Mouse (Mus musculus) embryonic facial prominence, embryonic 13.5 days (tissue): Measurements from ENCODE around the gene Mgat5. TPM values are rescaled to one million over a fixed set of nuclear protein-coding genes. Genes with fewer than 3 reads are reported as not detected.

Source experiments
- ATAC-seq: fragments of 200-750 bp; cut with Nextera tagmentation; 2 replicates; pipeline ENCODE4 v1.8.0; 2017; ENCODE audit warnings: low read depth; ENCODE audit not compliant: insufficient number of reproducible peaks, insufficient read depth, low FRiP score, low TSS enrichment
- H3K27ac ChIP-seq: fragments of 300-500 bp; sonication (generic); 2 replicates; pipeline ENCODE4 v1.5.1; 2015; ENCODE audit warnings: moderate library complexity, mild to moderate bottlenecking, inconsistent platforms
- H3K27me3 ChIP-seq: fragments of 300-500 bp; sonication (generic); 2 replicates; pipeline ENCODE4 v1.6.1; 2015; ENCODE audit warnings: mild to moderate bottlenecking, inconsistent platforms
- H3K36me3 ChIP-seq: fragments of 300-500 bp; sonication (generic); 2 replicates; pipeline ENCODE4 v1.6.1; 2015; ENCODE audit warnings: mild to moderate bottlenecking, inconsistent platforms
- H3K4me1 ChIP-seq: fragments of 300-500 bp; sonication (generic); 2 replicates; pipeline ENCODE4 v1.6.1; 2015; ENCODE audit warnings: inconsistent platforms
- H3K4me2 ChIP-seq: fragments of 300-500 bp; sonication (generic); 2 replicates; pipeline ENCODE4 v1.6.1; 2015; ENCODE audit warnings: moderate library complexity, mild to moderate bottlenecking, inconsistent platforms
- H3K4me3 ChIP-seq: fragments of 300-500 bp; sonication (generic); 2 replicates; pipeline ENCODE4 v1.5.1; 2015; ENCODE audit warnings: mild to moderate bottlenecking, inconsistent platforms
- H3K9ac ChIP-seq: fragments of 300-500 bp; sonication (generic); 2 replicates; pipeline ENCODE4 v1.6.1; 2015; ENCODE audit warnings: mild to moderate bottlenecking, inconsistent platforms
- H3K9me3 ChIP-seq: fragments of 300-500 bp; sonication (generic); 2 replicates; pipeline ENCODE4 v1.6.1; 2016; ENCODE audit warnings: inconsistent platforms
- WGBS: fragments of 180-500 bp; shearing (Covaris S2); methylation state at CpG from one replicate; pipeline ENCODE4 v1.1.7; 2015; ENCODE audit warnings: mixed read lengths; 5-methylcytosine and 5-hydroxymethylcytosine counted together
- polyA plus RNA-seq: library from polyadenylated mRNA; unstranded; fragments of >200 nt; fragmentation: Nextera tagmentation; extraction: Ambion mirVana; gene quantifications from 2 replicates; pipeline ENCODE4 v1.2.1, GENCODE M21; 2015

Gene Mgat5
- polyA plus RNA-seq, 1 experiment from 2014 or later = 7.0 TPM

DNA sequence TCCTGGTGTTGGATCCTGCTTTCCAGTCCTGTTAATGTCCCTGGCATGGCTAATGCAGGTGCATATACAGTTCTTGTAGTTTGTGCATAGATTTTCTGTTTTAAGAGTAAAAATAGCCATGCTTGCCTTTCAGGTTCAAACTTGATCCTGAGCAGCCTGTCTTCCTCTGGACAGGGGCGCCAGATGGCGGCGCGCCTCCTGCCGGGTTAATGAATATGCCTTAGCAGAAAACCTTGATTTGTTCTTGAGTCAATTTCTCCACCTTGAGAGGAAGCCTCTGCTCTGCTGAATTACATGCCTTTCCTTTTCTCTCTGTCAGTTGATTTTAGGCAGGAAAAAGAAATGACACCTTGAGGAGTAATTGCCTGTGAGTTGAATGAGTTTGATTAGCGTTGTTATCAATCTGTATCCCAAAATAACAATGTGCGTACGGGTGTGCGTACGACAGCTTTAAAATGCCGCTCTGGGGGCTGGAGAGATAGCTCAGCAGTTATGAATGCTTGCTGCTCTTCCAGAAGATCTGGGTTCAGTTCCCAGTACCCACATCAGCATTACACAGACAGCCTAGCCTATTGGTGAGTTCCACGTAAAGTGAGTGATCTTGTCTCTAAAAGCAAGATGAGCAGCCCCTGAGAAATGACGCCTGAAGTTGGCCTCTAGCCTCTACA, 57.5 kb downstream of the Mgat5 start:
- no peak for ATAC-seq
- 80% methylated on average over 13 of the region's 13 CpGs for WGBS
- H3K9ac ChIP-seq = no peak overlapping the region
- no peaks in the 10 kb centered on the region for H3K9me3 ChIP-seq
- H3K27ac ChIP-seq = no peak overlapping the region
- no peak overlapping the region for H3K4me3 ChIP-seq
- H3K4me2 ChIP-seq = no peak overlapping the region
- no peaks in the 10 kb centered on the region for H3K27me3 ChIP-seq
- H3K36me3 ChIP-seq = 0 out of 2 replicates have a peak, but pooled peaks cover 4% of the 10 kb centered on the region
- no peaks in the 10 kb centered on the region for H3K4me1 ChIP-seq

DNA sequence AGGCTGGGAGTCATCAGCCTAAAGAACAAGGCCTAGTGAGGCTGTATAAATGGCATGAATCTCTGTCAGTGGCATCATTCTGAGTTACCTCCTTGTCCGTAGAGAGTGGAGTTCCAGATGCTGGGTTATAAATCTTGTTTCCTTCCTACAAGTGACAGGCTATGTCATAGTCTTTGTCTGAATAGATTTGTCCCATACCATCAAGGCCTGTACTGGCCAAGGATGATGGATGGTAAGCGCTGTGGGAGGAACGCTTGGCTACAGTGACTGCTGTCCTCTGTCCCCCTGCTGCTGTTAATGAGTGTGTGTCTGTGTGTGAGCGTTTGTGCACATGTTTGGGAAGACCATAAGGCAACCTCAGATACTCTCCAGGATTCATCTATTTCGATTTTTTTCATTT, 63.2 kb downstream of the Mgat5 start:
- ATAC-seq = no peak
- no peak overlapping the region for H3K4me3 ChIP-seq
- 90% methylated on average over 5 of the region's 5 CpGs for WGBS
- no peak overlapping the region for H3K27ac ChIP-seq
- H3K4me1 ChIP-seq = 0 out of 2 replicates have a peak, but pooled peaks cover 7% of the 10 kb centered on the region
- H3K36me3 ChIP-seq = no peaks in the 10 kb centered on the region
- no peaks in the 10 kb centered on the region for H3K9me3 ChIP-seq
- H3K27me3 ChIP-seq = no peaks in the 10 kb centered on the region
- no peak overlapping the region for H3K9ac ChIP-seq
- no peak overlapping the region for H3K4me2 ChIP-seq

DNA sequence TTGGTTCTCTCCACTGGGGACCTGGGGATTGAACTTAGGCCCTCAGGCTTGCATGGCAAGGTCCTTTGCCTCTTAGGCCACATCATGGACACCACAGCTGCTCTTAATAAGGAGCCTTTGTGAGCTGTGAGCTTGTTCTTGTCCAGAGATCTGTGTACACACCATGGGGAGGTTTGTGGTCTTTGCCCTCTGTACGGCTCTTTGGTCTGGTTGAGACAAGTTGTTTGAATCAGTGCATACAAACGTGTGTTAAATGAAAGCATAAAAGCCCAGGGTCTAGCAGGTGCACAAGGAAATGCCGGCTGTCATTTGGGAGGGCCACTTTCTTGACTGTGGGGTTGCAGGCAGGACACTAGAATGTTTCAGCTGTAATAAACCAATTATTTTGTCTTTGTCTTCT, 64.5 kb downstream of the Mgat5 start:
- Histone ChIP-seq H3K36me3 (peaks cover 5% of the 10 kb centered on the region; the same call in 1 of the 2 replicates), H3K27me3 (no peaks in the 10 kb centered on the region), H3K27ac (no peak overlapping the region), H3K9ac (no peak overlapping the region), H3K9me3 (no peaks in the 10 kb centered on the region), H3K4me1 (0 out of 2 replicates have a peak, but pooled peaks cover 7% of the 10 kb centered on the region), H3K4me3 (no peak overlapping the region), H3K4me2 (no peak overlapping the region)
- WGBS = 74% methylated on average over 3 of the region's 3 CpGs
- no peak for ATAC-seq

DNA sequence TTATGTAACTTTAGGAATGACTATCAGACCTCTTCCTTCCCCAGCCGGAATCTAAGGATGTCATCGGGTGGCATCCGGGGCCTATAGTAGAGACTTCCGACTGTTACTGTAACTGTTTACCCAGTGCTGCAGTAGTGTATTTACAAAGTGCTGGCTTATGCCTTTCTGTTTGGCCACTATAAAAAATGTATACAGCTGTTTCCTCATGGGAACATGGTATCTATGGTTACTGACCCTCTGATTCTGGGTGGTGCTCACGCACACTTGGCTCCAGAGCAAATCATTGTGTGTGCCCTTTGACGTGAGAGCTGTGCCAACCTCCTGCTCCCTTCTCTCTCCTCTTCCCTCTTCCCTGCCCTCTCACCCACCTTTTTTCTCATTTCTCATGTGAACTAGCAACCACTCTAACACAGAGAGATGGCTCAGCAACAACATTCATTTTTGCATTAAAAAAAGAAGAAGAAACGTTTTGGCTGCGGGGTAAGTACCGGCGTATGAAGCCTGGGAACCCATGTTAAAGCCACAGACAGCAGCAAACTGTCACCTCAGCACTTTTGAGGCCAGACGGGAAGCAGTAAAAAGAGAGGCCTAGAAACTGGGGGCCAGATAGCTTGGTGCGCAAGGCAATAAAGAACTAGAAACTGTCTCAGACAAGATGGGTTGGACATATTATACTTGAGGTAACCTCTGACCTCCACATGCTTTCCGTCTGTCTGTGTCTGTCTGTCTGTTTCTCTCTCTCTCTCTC, 65.6 kb downstream of the Mgat5 start:
- Histone ChIP-seq H3K9me3 (no peaks in the 10 kb centered on the region), H3K4me1 (0 out of 2 replicates have a peak, but pooled peaks cover 7% of the 10 kb centered on the region), H3K27me3 (no peaks in the 10 kb centered on the region), H3K9ac (no peak overlapping the region), H3K36me3 (peaks cover 5% of the 10 kb centered on the region; the same call in 1 of the 2 replicates), H3K27ac (no peak overlapping the region), H3K4me2 (no peak overlapping the region), H3K4me3 (no peak overlapping the region)
- 76% methylated on average over 13 of the region's 13 CpGs for WGBS
- no peak for ATAC-seq

DNA sequence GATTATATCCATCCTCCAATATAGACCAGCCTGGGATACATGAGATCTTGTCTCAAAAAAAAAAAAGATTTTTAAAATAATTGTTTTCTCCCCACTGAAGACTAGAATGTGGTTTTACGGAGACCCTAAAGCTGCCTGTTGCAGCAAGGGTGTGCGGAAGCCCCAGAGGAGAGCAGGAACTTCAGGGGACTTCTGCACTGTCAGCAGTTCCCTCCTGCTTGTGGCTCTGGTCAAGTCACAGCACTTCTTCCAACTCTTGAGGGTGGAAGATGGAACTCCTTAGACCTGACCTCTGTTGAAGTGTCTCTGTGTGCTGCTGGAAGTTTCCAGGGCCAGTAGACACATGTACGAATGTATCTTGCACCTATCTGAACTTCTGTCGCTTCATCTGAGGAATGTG, 66.3 kb downstream of the Mgat5 start:
- Histone ChIP-seq H3K36me3 (peaks cover 5% of the 10 kb centered on the region; the same call in 1 of the 2 replicates), H3K4me1 (0 out of 2 replicates have a peak, but pooled peaks cover 7% of the 10 kb centered on the region), H3K9me3 (no peaks in the 10 kb centered on the region), H3K9ac (no peak overlapping the region), H3K27me3 (no peaks in the 10 kb centered on the region), H3K4me3 (no peak overlapping the region), H3K4me2 (no peak overlapping the region), H3K27ac (no peak overlapping the region)
- ATAC-seq = no peak
- 91% methylated on average over 4 of the region's 4 CpGs for WGBS

DNA sequence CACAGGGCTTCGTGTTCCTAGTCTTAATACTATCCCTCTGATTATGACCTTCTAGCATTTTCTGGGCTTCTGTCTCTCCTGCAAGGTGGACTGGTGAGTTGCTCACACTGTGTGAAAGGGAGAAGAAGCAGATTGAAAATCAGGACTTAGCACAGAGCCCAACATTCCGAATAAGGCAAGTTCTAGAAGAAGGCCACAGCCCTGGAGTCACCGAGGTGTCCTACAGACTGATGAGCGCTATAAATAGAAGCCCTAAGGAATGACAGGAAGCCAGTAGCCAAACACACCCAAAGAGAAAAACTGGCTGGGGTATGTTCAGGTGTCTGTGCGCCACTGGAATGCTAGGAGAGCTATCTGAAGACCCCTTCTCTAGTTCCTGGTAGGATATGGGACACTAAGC, 68.5 kb downstream of the Mgat5 start:
- Histone ChIP-seq H3K4me2 (no peak overlapping the region), H3K9ac (no peak overlapping the region), H3K27ac (no peak overlapping the region), H3K27me3 (no peaks in the 10 kb centered on the region), H3K4me1 (0 out of 2 replicates have a peak, but pooled peaks cover 7% of the 10 kb centered on the region), H3K4me3 (no peak overlapping the region), H3K36me3 (peaks cover 9% of the 10 kb centered on the region; the same call in 1 of the 2 replicates), H3K9me3 (no peaks in the 10 kb centered on the region)
- 78% methylated on average over 5 of the region's 5 CpGs for WGBS
- no peak for ATAC-seq

DNA sequence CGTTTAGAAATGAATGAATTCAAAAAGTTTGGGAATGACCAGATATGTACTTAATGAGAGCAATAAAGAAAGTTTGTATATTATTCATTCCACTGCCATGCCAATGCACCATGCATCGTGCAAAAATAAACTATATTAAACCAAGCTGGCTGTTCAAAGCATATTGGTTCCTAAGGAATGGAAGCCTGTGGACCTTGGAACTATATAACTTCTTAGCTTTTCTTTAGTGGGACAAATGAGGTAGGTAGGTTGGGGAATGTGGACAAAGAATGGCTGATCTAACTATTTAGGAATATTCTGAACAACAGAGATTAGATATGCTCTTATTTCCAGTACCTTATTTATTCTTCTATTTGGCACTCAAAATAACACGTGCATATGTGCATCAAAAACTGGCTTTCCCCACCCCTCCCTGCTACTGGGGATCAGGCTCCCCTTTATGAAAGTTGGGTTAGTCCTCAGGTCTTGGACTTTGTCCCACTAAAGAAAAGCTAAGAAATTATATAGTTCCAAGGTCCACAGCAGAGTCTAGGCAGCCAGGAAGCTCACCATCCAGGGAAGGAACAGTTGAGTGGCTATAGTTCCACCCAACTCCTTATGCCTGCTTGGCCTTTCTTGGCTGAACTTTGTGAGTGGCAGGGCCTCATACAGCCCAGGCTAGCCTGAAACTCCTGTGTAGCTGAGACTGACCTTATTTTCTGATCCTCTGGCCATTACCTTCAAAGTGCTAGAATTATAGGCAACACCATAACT, 70.9 kb downstream of the Mgat5 start:
- Histone ChIP-seq H3K27ac (no peak overlapping the region), H3K36me3 (peaks cover 9% of the 10 kb centered on the region; the same call in 1 of the 2 replicates), H3K4me1 (0 out of 2 replicates have a peak, but pooled peaks cover under 1% of the 10 kb centered on the region), H3K27me3 (no peaks in the 10 kb centered on the region), H3K4me2 (no peak overlapping the region), H3K9ac (no peak overlapping the region), H3K9me3 (no peaks in the 10 kb centered on the region), H3K4me3 (no peak overlapping the region)
- no peak for ATAC-seq
- WGBS = 93% methylated on average over 3 of the region's 3 CpGs

DNA sequence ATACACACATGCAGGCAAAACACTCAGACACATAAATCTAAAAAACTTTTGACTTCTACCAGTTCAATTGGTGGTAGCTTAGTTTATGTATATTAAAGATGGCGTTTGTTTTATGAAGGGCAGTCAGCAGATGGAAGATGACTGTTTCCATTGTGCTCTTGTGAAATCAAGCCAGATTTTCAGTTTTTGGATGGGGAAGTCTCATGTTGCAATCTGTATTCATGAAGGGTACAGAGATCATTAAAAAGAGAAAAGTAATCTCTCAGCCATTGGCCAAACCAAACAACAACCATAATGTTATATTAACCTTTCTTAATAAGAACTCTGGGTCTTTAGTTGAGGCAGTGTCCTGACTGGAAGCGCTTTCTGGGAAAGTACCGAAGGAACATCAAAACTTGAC, 73.3 kb downstream of the Mgat5 start:
- H3K9ac ChIP-seq = no peak overlapping the region
- H3K27ac ChIP-seq = no peak overlapping the region
- no peak overlapping the region for H3K4me3 ChIP-seq
- H3K4me2 ChIP-seq = no peak overlapping the region
- peaks cover 9% of the 10 kb centered on the region; the same call in 1 of the 2 replicates for H3K36me3 ChIP-seq
- no peaks in the 10 kb centered on the region for H3K4me1 ChIP-seq
- H3K27me3 ChIP-seq = no peaks in the 10 kb centered on the region
- WGBS = 89% methylated on average over 3 of the region's 3 CpGs
- no peak for ATAC-seq
- H3K9me3 ChIP-seq = no peaks in the 10 kb centered on the region

DNA sequence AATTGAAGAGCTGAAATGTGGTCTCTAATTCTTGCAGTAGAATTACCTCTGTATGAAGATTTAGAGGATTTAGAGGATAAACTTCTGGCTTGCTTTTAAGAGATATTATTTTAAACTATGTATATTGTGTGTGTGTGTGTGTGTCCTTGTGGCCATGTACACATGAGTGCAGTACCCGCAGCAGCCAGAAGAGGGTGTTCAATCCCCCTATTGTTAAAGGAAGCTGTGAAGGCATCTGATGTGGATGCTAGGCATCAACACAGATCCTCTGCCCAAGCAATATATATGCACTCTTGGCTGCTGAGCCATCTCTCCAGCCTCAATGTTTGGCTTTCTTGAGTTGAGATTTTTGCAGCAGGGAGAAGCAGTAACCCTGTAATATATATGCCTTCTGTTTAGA, 75.4 kb downstream of the Mgat5 start:
- Histone ChIP-seq H3K27me3 (no peaks in the 10 kb centered on the region), H3K9me3 (no peaks in the 10 kb centered on the region), H3K9ac (no peak overlapping the region), H3K27ac (no peak overlapping the region), H3K4me1 (peaks cover 9% of the 10 kb centered on the region; the same call in 1 of the 2 replicates), H3K4me3 (no peak overlapping the region), H3K4me2 (no peak overlapping the region), H3K36me3 (0 out of 2 replicates have a peak, but pooled peaks cover 4% of the 10 kb centered on the region)
- ATAC-seq = no peak
- 100% methylated on average over 1 of the region's 1 CpGs for WGBS

DNA sequence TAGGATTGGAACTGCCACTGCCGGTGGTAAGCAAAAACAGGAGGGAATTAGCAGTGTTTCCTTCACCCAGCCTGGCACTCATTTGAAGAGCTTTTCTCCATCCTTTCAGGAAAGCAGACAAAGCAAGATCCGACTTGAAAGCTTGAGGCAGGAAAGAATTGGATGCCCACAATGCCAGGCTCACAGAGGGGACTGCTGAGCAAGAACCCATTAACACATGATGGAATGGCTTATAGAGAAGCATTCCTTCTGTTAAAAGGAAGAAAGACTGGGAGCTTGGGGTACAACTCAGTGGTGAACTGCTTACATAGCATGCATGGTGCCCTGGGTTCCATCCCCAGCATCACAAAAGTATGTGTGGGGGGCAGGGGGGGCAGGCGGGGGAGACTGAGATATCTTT, 80.2 kb downstream of the Mgat5 start:
- Histone ChIP-seq H3K27me3 (no peaks in the 10 kb centered on the region), H3K4me1 (peaks cover 9% of the 10 kb centered on the region; the same call in 1 of the 2 replicates), H3K9ac (no peak overlapping the region), H3K4me3 (no peak overlapping the region), H3K27ac (no peak overlapping the region), H3K4me2 (no peak overlapping the region), H3K9me3 (no peaks in the 10 kb centered on the region), H3K36me3 (0 out of 2 replicates have a peak, but pooled peaks cover 4% of the 10 kb centered on the region)
- 44% methylated on average over 3 of the region's 3 CpGs for WGBS
- ATAC-seq = no peak

DNA sequence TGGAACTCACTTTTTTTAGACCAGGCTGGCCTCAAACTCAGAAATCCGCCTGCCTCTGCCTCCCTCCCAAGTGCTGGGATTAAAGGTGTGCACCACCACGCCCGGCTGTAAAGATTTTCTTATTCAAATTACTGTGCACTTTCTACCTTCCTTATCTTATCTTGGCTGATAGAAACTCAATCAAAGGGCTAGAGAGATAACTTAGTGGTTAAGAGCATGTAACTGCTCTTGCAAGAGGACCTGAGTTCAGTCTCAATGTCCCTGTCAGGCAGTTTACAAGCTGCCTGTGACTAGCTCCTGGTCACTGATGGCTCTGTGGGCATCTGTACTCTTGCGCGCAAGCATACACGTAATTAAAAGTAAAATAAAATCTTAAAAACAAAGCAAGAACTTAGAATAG, 82.7 kb downstream of the Mgat5 start:
- WGBS = 92% methylated on average over 6 of the region's 6 CpGs
- no peak overlapping the region for H3K27ac ChIP-seq

More for the DNA sequence above, 82.7 kb downstream of the Mgat5 start:
- Histone ChIP-seq H3K36me3 (0 out of 2 replicates have a peak, but pooled peaks cover 4% of the 10 kb centered on the region), H3K4me3 (no peak overlapping the region), H3K27me3 (no peaks in the 10 kb centered on the region), H3K9me3 (no peaks in the 10 kb centered on the region), H3K4me1 (peaks cover 20% of the 10 kb centered on the region), H3K4me2 (no peak overlapping the region), H3K9ac (no peak overlapping the region)
- ATAC-seq = no peak
